Mouse (Mus musculus) CH12.LX (cell line): ENCODE results near the gene Sphkap. TPM values are rescaled to one million over a fixed set of nuclear protein-coding genes. Genes with fewer than 3 reads are reported as not detected.

ENCODE experiments used
- DNase-seq: peaks from one replicate; pipeline ENCODE4 v3.0.0-alpha.2; 2013; ENCODE audit errors: extremely low read depth
- H3K27ac ChIP-seq: 2 replicates; pipeline ENCODE4 v1.5.1; 2012; ENCODE audit warnings: low read depth, mild to moderate bottlenecking, control low read depth, moderate library complexity; ENCODE audit not compliant: insufficient read depth
- H3K27me3 ChIP-seq: replicated peaks from 2 replicates; pipeline ENCODE3; 2012; ENCODE audit warnings: inconsistent platforms
- H3K36me3 ChIP-seq, 2 experiments: replicated peaks in 1 of 2; 2 replicates each; pipeline versions ENCODE3 to v1.6.1; 2012; ENCODE audit warnings: inconsistent platforms in 1 of 2, low read length in 1 of 2, mild to moderate bottlenecking in 1 of 2, mixed read lengths in 1 of 2, moderate library complexity in 1 of 2; ENCODE audit not compliant: control insufficient read depth in 1 of 2, insufficient read depth in 1 of 2
- H3K4me1 ChIP-seq, 2 experiments: 2 replicates each; pipeline ENCODE4 v1.6.1; 2012; ENCODE audit warnings: inconsistent platforms in 1 of 2, moderate library complexity in 1 of 2; ENCODE audit not compliant: insufficient read depth in 2 of 2, control insufficient read depth in 1 of 2
- H3K4me2 ChIP-seq: 2 replicates; pipeline ENCODE4 v1.6.1; 2012; ENCODE audit warnings: low read depth, mild to moderate bottlenecking, control low read depth; ENCODE audit not compliant: poor library complexity, insufficient read depth, severe bottlenecking
- H3K4me3 ChIP-seq, 3 experiments: fragments of 150-350 bp in 1 of 3; sonication (generic) in 1 of 3; replicated peaks in 1 of 3; 2 replicates each; pipeline versions ENCODE3 to v1.5.1; 2011 to 2012; ENCODE audit warnings: low read depth in 2 of 3, low read length in 2 of 3, mild to moderate bottlenecking in 2 of 3, moderate library complexity in 2 of 3, control low read depth in 1 of 3, improper control_type of control experiment in 1 of 3, inconsistent platforms in 1 of 3, mixed read lengths in 1 of 3; ENCODE audit not compliant: poor library complexity in 1 of 3
- H3K79me2 ChIP-seq: replicated peaks from 2 replicates; pipeline ENCODE4 v1.6.1; 2012; ENCODE audit warnings: mild to moderate bottlenecking, moderate library complexity; ENCODE audit not compliant: control insufficient read depth, poor library complexity, insufficient read depth, severe bottlenecking; ENCODE audit errors: extremely low read depth
- H3K9ac ChIP-seq: 2 replicates; pipeline ENCODE4 v1.6.1; 2012; ENCODE audit warnings: low read depth, mild to moderate bottlenecking, control low read depth, moderate library complexity; ENCODE audit not compliant: insufficient read depth
- H3K9me3 ChIP-seq: replicated peaks from 2 replicates; pipeline ENCODE3; 2012; ENCODE audit warnings: low read length, inconsistent platforms, mixed read lengths
- BHLHE40 ChIP-seq: IDR thresholded peaks from 2 replicates; pipeline ENCODE4 v1.6.1; 2011; ENCODE audit warnings: mild to moderate bottlenecking, low read depth, low read length, improper control_type of control experiment
- CTCF ChIP-seq, 2 experiments: IDR thresholded peaks in 1 of 2; conservative IDR thresholded peaks in 1 of 2; 2 replicates each; pipeline ENCODE4 v1.5.1; 2011 to 2012; ENCODE audit warnings: low read depth in 2 of 2, low read length in 2 of 2, improper control_type of control experiment in 1 of 2, inconsistent platforms in 1 of 2, mild to moderate bottlenecking in 1 of 2, moderate library complexity in 1 of 2
- ELF1 ChIP-seq: IDR thresholded peaks from 2 replicates; pipeline ENCODE4 v1.6.1; 2014; ENCODE audit warnings: low read depth, mild to moderate bottlenecking, inconsistent platforms, low read length, improper control_type of control experiment
- EP300 ChIP-seq: IDR thresholded peaks from 2 replicates; pipeline ENCODE4 v1.6.1; 2011; ENCODE audit warnings: low read length, improper control_type of control experiment
- GABPA ChIP-seq: IDR thresholded peaks from 2 replicates; pipeline ENCODE4 v1.6.1; 2012; ENCODE audit warnings: low read depth, low read length, improper control_type of control experiment, inconsistent platforms; ENCODE audit not compliant: insufficient replicate concordance
- HCFC1 ChIP-seq: IDR thresholded peaks from 2 replicates; pipeline ENCODE4 v1.6.1; 2012; ENCODE audit warnings: low read depth, mild to moderate bottlenecking, inconsistent platforms, low read length, improper control_type of control experiment
- JUN ChIP-seq: IDR thresholded peaks from 2 replicates; pipeline ENCODE4 v1.6.1; 2011; ENCODE audit warnings: low read depth, mild to moderate bottlenecking, low read length, improper control_type of control experiment, moderate library complexity; ENCODE audit not compliant: insufficient read depth
- MXI1 ChIP-seq: IDR thresholded peaks from 2 replicates; pipeline ENCODE4 v1.6.1; 2011; ENCODE audit warnings: mild to moderate bottlenecking, low read depth, low read length, improper control_type of control experiment
- NRF1 ChIP-seq: IDR thresholded peaks from 2 replicates; pipeline ENCODE4 v1.6.1; 2014; ENCODE audit warnings: low read depth, mild to moderate bottlenecking, inconsistent platforms, low read length, improper control_type of control experiment, moderate library complexity
- PAX5 ChIP-seq: IDR thresholded peaks from 2 replicates; pipeline ENCODE4 v1.6.1; 2012; ENCODE audit warnings: low read length, inconsistent platforms, mixed read lengths
- POLR2A ChIP-seq: IDR thresholded peaks from 2 replicates; pipeline ENCODE4 v1.6.1; 2011; ENCODE audit warnings: low read depth, mild to moderate bottlenecking, improper control_type of control experiment, low read length
- RAD21 ChIP-seq: IDR thresholded peaks from 2 replicates; pipeline ENCODE4 v1.6.1; 2011; ENCODE audit warnings: low read depth, mild to moderate bottlenecking, low read length, improper control_type of control experiment, moderate library complexity
- SMC3 ChIP-seq: IDR thresholded peaks from 2 replicates; pipeline ENCODE4 v1.6.1; 2011; ENCODE audit warnings: low read depth, low read length, improper control_type of control experiment
- TCF12 ChIP-seq: IDR thresholded peaks from 2 replicates; pipeline ENCODE4 v1.6.1; 2014; ENCODE audit warnings: low read depth, mild to moderate bottlenecking, inconsistent platforms, low read length, improper control_type of control experiment
- USF1 ChIP-seq: IDR thresholded peaks from 2 replicates; pipeline ENCODE4 v1.6.1; 2014; ENCODE audit warnings: low read depth, mild to moderate bottlenecking, inconsistent platforms, low read length, improper control_type of control experiment
- ZC3H11A ChIP-seq: IDR thresholded peaks from 2 replicates; pipeline ENCODE4 v1.6.1; 2012; ENCODE audit warnings: low read depth, mild to moderate bottlenecking, inconsistent platforms, low read length, improper control_type of control experiment
- ZKSCAN1 ChIP-seq: IDR thresholded peaks from 2 replicates; pipeline ENCODE4 v1.6.1; 2012; ENCODE audit warnings: low read depth, inconsistent platforms, low read length, improper control_type of control experiment, borderline replicate concordance
- ZNF384 ChIP-seq: IDR thresholded peaks from 2 replicates; pipeline ENCODE4 v1.6.1; 2012; ENCODE audit warnings: low read depth, low read length, improper control_type of control experiment, inconsistent platforms
- dilution Hi-C: fragments of 300-500 bp; cut with MboI; formaldehyde crosslinking; loops from 2 replicates; pipeline ENCODE4 v1.14.3; 2020; ENCODE audit warnings: low sequenced_read_pairs; ENCODE audit not compliant: extremely low pct_unique_long_range_greater_than_20kb, extremely low pct_ligation_motif_present
- in situ Hi-C: fragments of 300-500 bp; cut with MboI; formaldehyde crosslinking; loops from 3 replicates; pipeline ENCODE4 v1.14.3; 2019; ENCODE audit warnings: low sequenced_read_pairs, low pct_ligation_motif_present, low pct_unique_long_range_greater_than_20kb, mixed read lengths
- polyA plus RNA-seq: library from polyadenylated mRNA; unstranded; fragments of >175 nt; gene quantifications from 2 replicates; pipeline ENCODE4 v1.2.1, GENCODE M21; 2012; ENCODE audit warnings: low read depth; ENCODE audit not compliant: insufficient read length
- total RNA-seq, 2 experiments: library from RNA; depleted of rRNA; stranded (reverse); fragments of 300-350 nt in 1 of 2; fragments of >200 nt in 1 of 2; gene quantifications; 2 replicates each; pipeline ENCODE4 v1.2.3; 2012 to 2014

The Sphkap gene
- total and polyA plus RNA-seq, 3 experiments: not detected

DNA sequence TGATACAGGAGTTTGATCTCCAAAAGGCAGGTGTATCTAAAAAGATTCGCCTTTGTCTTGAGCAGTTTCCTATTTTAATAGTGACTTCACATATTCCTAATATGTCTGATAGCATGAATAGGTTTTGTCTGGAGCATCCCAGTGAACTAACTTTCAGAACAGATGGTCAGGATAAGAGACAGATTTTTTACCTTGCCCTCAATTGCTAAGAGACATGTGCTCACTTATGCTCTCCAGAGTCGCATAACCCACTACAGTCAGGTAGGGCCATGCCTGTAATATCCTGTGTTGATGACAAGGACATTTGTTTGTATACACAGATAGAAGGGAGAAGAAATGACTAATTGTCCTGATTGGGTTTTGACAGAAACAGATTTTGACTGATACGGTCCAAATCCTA is 25.9 kb upstream of the Sphkap start:
- H3K27me3 ChIP-seq: no peaks in the 10 kb centered on the region
- no peaks in the 10 kb centered on the region for H3K9me3 ChIP-seq
- no peaks in the 10 kb centered on the region for H3K79me2 ChIP-seq
- H3K4me3 ChIP-seq: no peak overlapping the region
- no peak for TF ChIP-seq ELF1
- TF ChIP-seq RAD21: no peak
- no peak for TF ChIP-seq ZC3H11A
- no peak for TF ChIP-seq EP300
- no peak overlapping the region for H3K27ac ChIP-seq
- dilution Hi-C loops (no loop called here), in situ Hi-C loops (no loop called here)
- H3K4me1 ChIP-seq: no peaks in the 10 kb centered on the region
- no peaks in the 10 kb centered on the region for H3K36me3 ChIP-seq
- H3K4me2 ChIP-seq: no peak overlapping the region
- H3K9ac ChIP-seq: no peak overlapping the region
- no peak for DNase-seq

DNA sequence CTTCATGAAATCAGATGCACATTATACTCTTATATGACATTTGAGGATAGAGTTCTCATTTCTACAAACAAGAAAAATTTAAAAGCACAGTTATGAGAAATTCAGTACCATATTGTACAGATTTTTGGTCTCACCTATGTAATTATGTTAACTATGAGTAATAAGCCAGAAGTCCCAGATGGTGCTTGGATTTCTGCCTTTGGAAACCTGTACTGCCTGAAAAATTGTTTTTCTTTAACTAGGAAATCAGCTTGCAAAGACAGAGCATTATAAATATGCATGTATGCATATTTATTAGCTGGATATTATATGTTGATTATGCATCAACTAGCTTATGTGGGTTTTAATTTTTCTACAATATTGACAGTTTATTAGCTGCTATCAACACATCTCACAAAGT is 21.9 kb upstream of the Sphkap start:
- DNase-seq: no peak
- Histone ChIP-seq H3K27me3 (no peaks in the 10 kb centered on the region), H3K79me2 (no peaks in the 10 kb centered on the region), H3K27ac (no peak overlapping the region), H3K4me2 (no peak overlapping the region), H3K4me3 (no peak overlapping the region), H3K9ac (no peak overlapping the region), H3K36me3 (no peaks in the 10 kb centered on the region), H3K4me1 (no peaks in the 10 kb centered on the region), H3K9me3 (no peaks in the 10 kb centered on the region)
- dilution Hi-C loops (no loop called here), in situ Hi-C loops (no loop called here)
- no peak for TF ChIP-seq POLR2A
- no peak for TF ChIP-seq PAX5
- TF ChIP-seq ZNF384: no peak

DNA sequence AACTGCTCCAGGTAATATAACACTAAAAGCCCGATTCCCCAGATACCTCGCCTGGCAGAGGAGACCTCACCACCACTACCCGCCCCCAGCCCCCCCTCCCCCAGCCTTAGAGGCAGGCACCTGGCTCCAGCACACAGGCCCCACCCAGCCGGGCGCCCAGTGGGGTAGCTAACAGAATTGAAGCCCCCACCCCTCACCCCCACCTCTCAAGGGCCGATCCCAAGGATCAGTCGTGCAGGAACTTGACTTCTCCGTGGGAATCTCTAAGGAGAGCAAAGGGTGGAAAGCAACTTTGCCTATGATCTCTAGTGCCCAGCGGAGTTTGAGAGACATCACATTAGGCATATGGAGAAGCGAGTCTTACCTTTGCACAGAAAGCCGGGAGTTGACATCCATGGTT is 384 bp downstream of the Sphkap start:
- no peak overlapping the region for H3K4me3 ChIP-seq

More for the DNA sequence above, 384 bp downstream of the Sphkap start:
- Histone ChIP-seq H3K9ac (no peak overlapping the region), H3K36me3 (no peaks in the 10 kb centered on the region), H3K9me3 (no peaks in the 10 kb centered on the region), H3K4me2 (no peak overlapping the region), H3K4me1 (no peaks in the 10 kb centered on the region), H3K27me3 (no peaks in the 10 kb centered on the region), H3K79me2 (no peaks in the 10 kb centered on the region), H3K27ac (no peak overlapping the region)
- TF ChIP-seq GABPA (no peak), ZKSCAN1 (no peak), HCFC1 (no peak), MXI1 (no peak), SMC3 (no peak), JUN (no peak), ZC3H11A (no peak), BHLHE40 (no peak), TCF12 (no peak), NRF1 (no peak), ZNF384 (no peak), PAX5 (no peak), USF1 (no peak), CTCF (conservative IDR thresholded peaks at IDR 0.05 in 1 of 2, IDR thresholded peaks at IDR 0.05 in 1 of 2; ENCODE audit: low read depth in 2 of 2, low read length in 2 of 2) (no peak)
- no peak for DNase-seq
- in situ Hi-C loops: no loop called here
- dilution Hi-C loops: no loop called here
